Mouse (Mus musculus) olfactory bulb, adult 2 months (tissue): ENCODE data around the gene Gm12790.
"Not testable (repeated sequence)": the region's sequence is repeated elsewhere in the genome, so short reads cannot be mapped to it uniquely, and the experiment has no call there.

Experiments
- CTCF ChIP-seq: fragments of 200-500 bp; IDR thresholded peaks from 2 replicates; pipeline ENCODE4 v1.5.1; 2012; ENCODE audit warnings: low read depth, mild to moderate bottlenecking, low read length, moderate library complexity; ENCODE audit not compliant: insufficient read depth
- POLR2A ChIP-seq: fragments of 200-500 bp; IDR thresholded peaks from 2 replicates; pipeline ENCODE4 v1.6.1; 2012; ENCODE audit warnings: mild to moderate bottlenecking, low read depth, low read length, moderate library complexity; ENCODE audit not compliant: insufficient read depth

- not testable (repeated sequence) for TF ChIP-seq POLR2A, CTCF
These were observed 40.7 kb downstream of the Gm12790 start, which contains the start of gene Gm12794 for GRCm38 (mm10) chr4:101940107-101940506.
